Mouse (Mus musculus) liver, embryonic 14.5 days (tissue): ENCODE data around the gene Tmem44. TPM values are rescaled to one million over a fixed set of nuclear protein-coding genes. Genes with fewer than 3 reads are reported as not detected.

Experiments used
- ATAC-seq: fragments of 200-750 bp; cut with Nextera tagmentation; 2 replicates; pipeline ENCODE4 v1.8.0; 2017; ENCODE audit warnings: moderate number of reproducible peaks, mild to moderate bottlenecking, moderate library complexity; ENCODE audit not compliant: insufficient read depth
- DNase-seq, 3 experiments: peaks; one replicate each; pipeline ENCODE4 v3.0.0-alpha.2; 2012 to 2013; ENCODE audit warnings: low read depth in 3 of 3, low spot score in 3 of 3
- H3K27ac ChIP-seq: fragments of 300-500 bp; sonication (generic); 2 replicates; pipeline ENCODE4 v1.5.1; 2014; ENCODE audit warnings: moderate library complexity, mild to moderate bottlenecking, control low read depth, inconsistent platforms
- H3K27me3 ChIP-seq: fragments of 300-500 bp; sonication (generic); 2 replicates; pipeline ENCODE4 v1.6.1; 2014; ENCODE audit warnings: mild to moderate bottlenecking, low read length, moderate library complexity; ENCODE audit not compliant: control insufficient read depth, insufficient read depth
- H3K36me3 ChIP-seq: fragments of 300-500 bp; sonication (generic); replicated peaks from 2 replicates; pipeline ENCODE4 v1.6.1; 2014; ENCODE audit warnings: low read depth; ENCODE audit not compliant: control insufficient read depth, insufficient read depth
- H3K4me1 ChIP-seq, 2 experiments: fragments of 200-500 bp in 1 of 2; fragments of 300-500 bp in 1 of 2; sonication (generic) in 1 of 2; replicated peaks; 2 replicates each; pipeline ENCODE4 v1.6.1; 2012 to 2014; ENCODE audit warnings: antibody characterized with exemption in 1 of 2, inconsistent platforms in 1 of 2, low read length in 1 of 2; ENCODE audit not compliant: control insufficient read depth in 2 of 2, insufficient read depth in 2 of 2
- H3K4me2 ChIP-seq: fragments of 300-500 bp; sonication (generic); 2 replicates; pipeline ENCODE4 v1.6.1; 2014; ENCODE audit warnings: low read depth, mild to moderate bottlenecking, control low read depth, moderate library complexity
- H3K4me3 ChIP-seq, 2 experiments: fragments of 200-500 bp in 1 of 2; fragments of 300-500 bp in 1 of 2; sonication (generic) in 1 of 2; 2 replicates each; pipeline ENCODE4 v1.5.1; 2012 to 2014; ENCODE audit warnings: low read depth in 2 of 2, low read length in 2 of 2, mild to moderate bottlenecking in 2 of 2, control low read depth in 1 of 2, inconsistent platforms in 1 of 2, moderate library complexity in 1 of 2; ENCODE audit not compliant: insufficient read depth in 1 of 2
- H3K9ac ChIP-seq: fragments of 300-500 bp; sonication (generic); replicated peaks from 2 replicates; pipeline ENCODE4 v1.6.1; 2014; ENCODE audit warnings: mild to moderate bottlenecking, control low read depth, moderate library complexity
- H3K9me3 ChIP-seq: fragments of 300-500 bp; sonication (generic); 2 replicates; pipeline ENCODE4 v1.6.1; 2016; ENCODE audit warnings: low read length, mixed read lengths; ENCODE audit not compliant: control insufficient read depth
- CTCF ChIP-seq: IDR thresholded peaks from 2 replicates; pipeline ENCODE4 v1.5.1; 2016; ENCODE audit warnings: antibody characterized with exemption, low read depth, control low read depth
- EP300 ChIP-seq: IDR thresholded peaks from 2 replicates; pipeline ENCODE4 v1.6.1; 2016; ENCODE audit warnings: antibody characterized with exemption, low read depth
- WGBS: fragments of 180-500 bp; shearing (Covaris S2); extraction: QIAGEN DNeasy Blood & Tissue Kit; methylation state at CpG from one replicate; pipeline ENCODE4 v1.1.7; 2014; ENCODE audit not compliant: insufficient replicate concordance; 5-methylcytosine and 5-hydroxymethylcytosine counted together
- polyA plus RNA-seq, 2 experiments: library from polyadenylated mRNA; depleted of rRNA in 1 of 2; stranded (reverse) in 1 of 2; unstranded in 1 of 2; fragments of >200 nt; fragmentation: Nextera tagmentation in 1 of 2; extraction: Ambion mirVana in 1 of 2; gene quantifications; 2 replicates each; pipeline versions ENCODE4 v1.2.1 to v1.2.3; 2012 to 2014

Gene Tmem44
- polyA plus RNA-seq, 2 experiments: 0.46 to 0.85 TPM

DNA sequence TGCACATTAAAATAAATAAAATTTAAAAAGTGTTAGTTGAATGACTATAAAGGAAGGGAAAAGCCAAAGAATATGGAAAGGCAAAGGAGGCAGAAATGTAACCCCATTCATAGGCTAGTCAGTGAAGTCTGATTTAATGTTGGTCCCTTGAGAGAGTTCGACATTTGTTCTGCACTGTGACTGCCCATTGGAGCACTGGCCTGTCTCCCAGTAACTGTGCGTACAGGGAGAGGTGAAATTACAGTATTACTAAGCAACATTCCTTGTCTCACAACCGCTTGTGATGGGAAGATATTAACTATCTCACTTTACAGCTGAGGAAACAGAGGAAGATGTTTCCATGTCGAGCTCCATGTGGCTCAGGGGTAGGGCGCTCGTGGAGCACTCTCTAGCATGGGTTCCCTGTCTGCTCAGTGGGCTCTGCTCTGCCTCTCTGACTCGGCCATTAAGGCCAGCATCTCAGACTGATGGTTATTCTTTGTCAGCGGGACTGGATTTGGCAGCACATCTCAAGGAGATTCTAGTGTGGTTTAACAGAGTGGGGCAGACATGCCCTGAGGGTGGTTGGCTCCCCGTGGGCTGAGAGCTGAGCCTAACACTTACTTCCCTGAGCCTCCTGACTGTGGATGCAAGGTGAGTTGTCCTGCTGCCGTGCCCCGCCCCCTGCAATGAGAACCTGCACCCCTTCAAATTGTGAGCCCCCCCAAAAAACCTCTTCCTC is 45.2 kb downstream of the Tmem44 start:
- no peak for TF ChIP-seq CTCF
- TF ChIP-seq EP300: no peak
- Histone ChIP-seq H3K27me3 (no peaks in the 10 kb centered on the region), H3K36me3 (no peaks in the 10 kb centered on the region), H3K9ac (no peak overlapping the region), H3K4me2 (no peak overlapping the region), H3K4me3 (no peak overlapping the region), H3K4me1 (peaks cover 20 to 27% of the 10 kb centered on the region in 2 experiments), H3K27ac (no peak overlapping the region), H3K9me3 (no peaks in the 10 kb centered on the region)
- ATAC-seq: no peak
- 55% methylated on average over 11 of the region's 11 CpGs for WGBS
- DNase-seq: no peak

DNA sequence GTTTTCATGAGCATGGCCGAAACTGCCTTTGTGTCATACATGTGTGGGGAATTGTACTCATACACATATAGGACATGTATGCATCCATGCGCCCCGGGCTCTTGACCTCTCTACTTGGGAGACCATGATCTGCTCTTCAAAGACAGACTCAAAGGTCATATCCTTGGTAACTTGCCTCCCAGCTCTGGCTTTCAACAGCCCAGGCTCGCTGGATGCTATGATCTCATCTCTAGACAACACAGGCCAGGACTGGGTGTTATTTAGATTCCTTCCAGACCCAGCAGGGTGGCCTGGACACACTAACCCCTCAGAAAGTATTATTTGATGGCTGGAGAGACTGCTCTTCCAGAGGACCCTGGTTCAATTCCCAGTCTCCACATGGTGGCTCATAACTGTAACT is 45.8 kb downstream of the Tmem44 start:
- Histone ChIP-seq H3K9ac (no peak overlapping the region), H3K36me3 (no peaks in the 10 kb centered on the region), H3K4me1 (peaks cover 18 to 21% of the 10 kb centered on the region in 2 experiments), H3K27me3 (no peaks in the 10 kb centered on the region), H3K4me2 (no peak overlapping the region), H3K4me3 (no peak overlapping the region), H3K27ac (no peak overlapping the region), H3K9me3 (no peaks in the 10 kb centered on the region)
- DNase-seq: no peak
- TF ChIP-seq EP300 (no peak), CTCF (no peak)
- WGBS: 60% methylated on average over 4 of the region's 4 CpGs
- no peak for ATAC-seq

DNA sequence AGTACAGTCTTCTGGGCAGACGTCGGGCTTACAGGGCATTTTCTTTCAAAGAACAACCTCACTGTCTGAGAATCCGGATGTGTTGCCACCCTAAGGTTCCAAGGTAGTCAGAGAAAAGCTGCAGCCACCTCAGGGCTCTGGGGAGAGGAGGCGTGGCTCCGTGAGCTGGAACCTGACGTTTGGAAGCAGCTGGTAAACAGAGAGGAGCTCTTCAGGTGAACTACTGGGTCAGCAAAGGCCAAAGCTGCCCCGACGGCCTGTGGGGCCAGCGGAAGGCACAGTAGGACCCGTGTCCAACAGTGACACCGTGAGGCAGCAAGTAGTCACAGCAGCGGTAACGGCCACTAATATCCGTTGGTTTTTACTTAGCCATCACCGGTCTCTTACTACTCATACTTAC is 46.7 kb downstream of the Tmem44 start:
- no peaks in the 10 kb centered on the region for H3K9me3 ChIP-seq
- H3K4me1 ChIP-seq: peaks cover 12 to 13% of the 10 kb centered on the region in 2 experiments
- H3K36me3 ChIP-seq: no peaks in the 10 kb centered on the region
- no peak overlapping the region for H3K9ac ChIP-seq
- TF ChIP-seq EP300 (no peak), CTCF (peak; percentile 92)
- no peak overlapping the region for H3K4me3 ChIP-seq
- H3K27ac ChIP-seq: no peak overlapping the region
- WGBS: 5% methylated on average over 15 of the region's 15 CpGs
- ATAC-seq (peak; percentile 42; the same call in 1 of the 2 replicates), DNase-seq (peak in 2 of 3 experiments; percentile 37 to 50)
- H3K27me3 ChIP-seq: no peaks in the 10 kb centered on the region
- 0 out of 2 replicates have a peak overlapping the region, but pooled peaks have one; percentile 13 for H3K4me2 ChIP-seq

DNA sequence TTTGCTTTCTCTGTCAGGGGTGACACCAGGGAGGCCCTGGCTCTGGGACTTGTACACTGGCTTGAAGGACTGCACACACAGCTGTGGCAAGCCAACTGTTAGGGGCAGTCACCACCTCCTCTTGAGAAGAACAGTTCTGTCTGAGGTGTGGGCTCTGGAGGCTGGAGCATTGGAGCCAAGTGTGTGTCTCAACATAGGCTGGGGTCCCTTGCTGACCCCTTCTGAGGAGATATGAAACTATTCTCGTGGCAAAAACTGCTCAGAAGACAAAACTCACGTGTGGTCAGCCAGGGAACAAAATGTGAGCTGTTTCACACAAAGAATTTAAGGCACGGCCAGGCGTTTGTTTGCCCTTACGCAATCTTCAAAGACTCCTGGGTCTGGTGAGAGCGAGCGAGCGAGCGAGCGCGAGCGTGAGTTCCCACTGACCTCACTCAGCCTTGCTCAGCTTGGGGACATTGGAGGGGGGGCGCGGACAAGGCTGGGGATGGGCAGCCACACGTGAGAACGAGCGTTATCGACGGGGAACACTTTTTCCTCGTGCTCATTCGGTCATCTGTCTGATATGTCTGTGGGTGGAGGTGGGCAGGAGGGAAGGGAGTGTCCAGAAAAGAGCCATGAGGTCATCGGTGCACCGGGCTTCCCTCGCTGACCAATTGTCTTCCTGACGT is 48.3 kb downstream of the Tmem44 start:
- Histone ChIP-seq H3K27ac (no peak overlapping the region), H3K9me3 (no peaks in the 10 kb centered on the region), H3K9ac (no peak overlapping the region), H3K36me3 (no peaks in the 10 kb centered on the region), H3K27me3 (no peaks in the 10 kb centered on the region), H3K4me2 (peak overlapping the region; percentile 55), H3K4me1 (peaks cover 12 to 13% of the 10 kb centered on the region in 2 experiments), H3K4me3 (peak overlapping the region in 1 of 2 experiments; percentile 11; a peak in 1 of 4 replicates)
- TF ChIP-seq CTCF (no peak), EP300 (no peak)
- 5% methylated on average over 25 of the region's 25 CpGs for WGBS
- ATAC-seq (peak; percentile 48; the same call in 1 of the 2 replicates), DNase-seq (peak in 1 of 3 experiments; percentile 38)

DNA sequence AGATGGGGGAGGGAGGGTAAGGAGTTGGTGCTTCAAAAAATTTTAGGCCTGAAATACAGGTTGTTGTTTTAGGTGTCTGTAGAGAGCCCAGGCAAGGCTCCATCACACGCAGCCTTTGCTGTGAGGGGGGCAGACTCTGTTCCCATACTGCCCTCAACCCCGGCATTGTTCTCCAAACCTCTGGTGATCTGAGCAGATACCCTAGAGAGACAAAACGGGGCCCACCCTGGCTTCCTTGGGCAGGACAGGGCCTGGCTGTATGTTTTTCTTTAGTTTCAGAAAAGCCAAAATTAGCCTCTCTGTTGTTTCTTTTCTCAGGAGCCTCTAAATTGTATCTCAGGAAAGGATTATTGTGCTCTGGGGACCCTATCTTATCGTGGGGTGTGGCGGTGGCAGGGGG is 49.0 kb downstream of the Tmem44 start:
- WGBS: 15% methylated on average over 5 of the region's 5 CpGs
- Histone ChIP-seq H3K4me2 (no peak overlapping the region), H3K9ac (no peak overlapping the region)

More for the DNA sequence above, 49.0 kb downstream of the Tmem44 start:
- Histone ChIP-seq H3K27me3 (no peaks in the 10 kb centered on the region), H3K4me3 (no peak overlapping the region), H3K9me3 (no peaks in the 10 kb centered on the region), H3K4me1 (peaks cover 12 to 13% of the 10 kb centered on the region in 2 experiments), H3K27ac (no peak overlapping the region), H3K36me3 (no peaks in the 10 kb centered on the region)
- no peak for TF ChIP-seq EP300
- no peak for TF ChIP-seq CTCF
- ATAC-seq (no peak), DNase-seq (no peak)
